Mouse (Mus musculus): ENCODE results near the gene Axdnd1.

The Axdnd1 gene

DNA sequence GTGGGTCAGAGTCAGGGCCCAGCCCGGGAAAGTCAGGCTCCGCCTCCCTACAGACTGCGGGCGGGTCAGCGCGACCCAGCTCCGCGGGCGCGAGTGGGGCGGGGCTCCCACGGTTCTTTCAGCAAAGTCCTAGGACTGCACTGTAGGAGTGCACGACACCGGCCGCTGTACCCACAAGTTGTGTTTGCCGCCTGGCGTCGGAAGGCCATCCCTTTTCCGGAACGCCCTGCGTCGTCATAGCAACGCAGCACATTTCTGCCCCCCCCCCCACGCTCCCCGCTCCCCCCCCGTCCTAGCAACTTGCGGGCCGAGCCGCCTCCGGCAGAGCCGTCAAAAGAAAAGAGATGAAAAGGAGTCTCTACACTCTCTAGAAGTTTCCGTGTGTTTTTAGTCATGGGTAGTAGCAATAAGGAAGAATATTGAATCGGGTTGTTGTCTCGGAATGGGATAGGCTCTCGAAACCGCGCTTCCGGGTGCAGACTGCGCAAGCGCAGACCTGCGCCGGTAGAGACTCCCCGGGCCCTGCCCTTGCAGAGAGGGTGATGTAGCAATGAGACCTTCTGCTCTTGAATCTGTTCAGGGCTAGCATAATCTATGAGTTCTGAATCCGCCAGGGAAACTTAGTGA is at the start of gene Axdnd1:
TSS of gene Axdnd1 (minus strand) at position 489 of the 627 bp plus-strand sequence.
- DNase-seq (ENCODE audit: low spot score), result peak; percentile 81

DNA sequence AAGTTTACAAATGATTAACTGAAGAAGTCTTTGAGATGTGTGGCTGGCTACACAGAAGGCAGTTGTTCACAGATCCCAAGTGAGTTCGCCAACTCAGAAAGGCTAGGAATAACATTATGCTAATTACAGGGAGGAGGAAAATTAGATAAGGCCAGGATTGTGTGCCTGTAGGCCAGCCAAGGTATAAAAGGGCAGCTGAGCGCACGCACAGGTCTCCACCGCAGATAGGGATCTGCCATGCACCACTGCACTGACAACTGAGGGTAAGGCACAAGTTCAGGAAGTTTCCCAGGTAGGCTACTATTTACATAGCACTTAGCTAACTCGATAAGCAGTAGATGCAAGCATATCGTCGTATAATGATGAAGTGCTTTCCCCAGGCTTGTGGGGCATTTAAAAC is 49.6 kb upstream of the Axdnd1 start:
- no peak for DNase-seq (ENCODE audit: low spot score)

DNA sequence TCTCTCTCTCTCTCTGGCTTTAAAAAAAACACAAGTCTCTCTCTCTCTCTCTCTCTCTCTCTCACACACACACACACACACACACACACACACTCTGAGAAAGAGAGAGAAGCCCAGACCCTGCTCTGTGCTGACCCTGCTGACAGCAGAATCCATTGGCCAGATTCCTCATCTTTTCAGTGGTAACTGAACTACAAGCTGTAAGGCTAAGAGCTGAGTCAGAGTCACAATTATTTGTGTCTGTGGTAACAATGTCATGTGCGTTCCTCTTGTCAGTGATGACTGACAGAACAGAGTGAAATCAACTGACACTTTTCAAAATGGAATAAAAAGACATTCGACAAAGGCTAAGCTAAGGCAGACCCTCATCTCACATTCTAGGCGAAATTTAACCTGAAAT is 47.6 kb upstream of the Axdnd1 start:
- no peak for DNase-seq (ENCODE audit: low spot score)

DNA sequence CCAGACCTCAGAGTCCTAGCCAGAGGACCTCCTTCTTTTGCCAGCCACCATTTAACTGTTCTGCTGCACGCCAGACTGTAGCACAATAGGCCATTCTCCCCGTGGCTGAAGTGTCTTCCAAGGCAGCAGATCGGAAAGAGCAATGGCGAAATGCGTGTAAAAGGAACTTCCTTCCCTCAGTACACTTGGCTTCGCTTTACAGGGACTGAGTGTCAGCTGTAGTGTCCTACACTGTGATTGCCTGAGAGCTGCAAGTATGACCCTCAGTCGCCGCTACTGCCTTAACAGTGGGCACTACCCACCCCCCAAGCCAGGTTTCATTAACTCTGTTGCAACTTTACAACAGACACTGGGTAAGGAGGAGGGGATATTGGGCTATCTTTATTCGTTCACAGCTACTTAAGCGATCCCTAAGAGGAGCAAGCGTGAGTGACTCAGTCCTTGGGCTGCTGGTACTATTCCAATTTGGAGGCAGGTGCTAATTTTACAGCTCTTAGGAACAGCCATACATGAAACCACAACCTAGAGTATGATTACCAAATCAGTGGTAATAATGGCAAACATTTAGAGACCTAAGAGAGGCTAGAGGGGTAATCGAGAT is 46.8 kb upstream of the Axdnd1 start:
- no peak for DNase-seq (ENCODE audit: low spot score)

DNA sequence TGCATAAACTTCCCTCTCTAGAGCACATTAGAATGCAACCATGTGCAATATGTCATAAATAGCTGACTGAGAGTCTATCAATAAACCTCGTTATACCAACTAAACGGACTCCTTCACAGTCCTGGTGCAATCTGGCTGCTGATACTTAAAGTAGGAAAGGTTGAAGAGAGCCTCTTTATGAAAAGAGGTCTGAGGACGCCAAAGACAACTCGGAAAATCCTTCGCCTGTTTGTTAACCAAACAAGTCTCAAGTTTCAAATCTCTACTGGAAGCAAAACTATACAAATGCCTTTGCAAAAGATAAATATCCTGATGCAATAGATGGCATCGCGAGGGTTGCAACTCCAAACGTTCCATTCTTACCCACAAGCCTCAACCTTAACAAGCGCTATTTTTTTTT is 44.0 kb upstream of the Axdnd1 start:
- no peak for DNase-seq (ENCODE audit: low spot score)

DNA sequence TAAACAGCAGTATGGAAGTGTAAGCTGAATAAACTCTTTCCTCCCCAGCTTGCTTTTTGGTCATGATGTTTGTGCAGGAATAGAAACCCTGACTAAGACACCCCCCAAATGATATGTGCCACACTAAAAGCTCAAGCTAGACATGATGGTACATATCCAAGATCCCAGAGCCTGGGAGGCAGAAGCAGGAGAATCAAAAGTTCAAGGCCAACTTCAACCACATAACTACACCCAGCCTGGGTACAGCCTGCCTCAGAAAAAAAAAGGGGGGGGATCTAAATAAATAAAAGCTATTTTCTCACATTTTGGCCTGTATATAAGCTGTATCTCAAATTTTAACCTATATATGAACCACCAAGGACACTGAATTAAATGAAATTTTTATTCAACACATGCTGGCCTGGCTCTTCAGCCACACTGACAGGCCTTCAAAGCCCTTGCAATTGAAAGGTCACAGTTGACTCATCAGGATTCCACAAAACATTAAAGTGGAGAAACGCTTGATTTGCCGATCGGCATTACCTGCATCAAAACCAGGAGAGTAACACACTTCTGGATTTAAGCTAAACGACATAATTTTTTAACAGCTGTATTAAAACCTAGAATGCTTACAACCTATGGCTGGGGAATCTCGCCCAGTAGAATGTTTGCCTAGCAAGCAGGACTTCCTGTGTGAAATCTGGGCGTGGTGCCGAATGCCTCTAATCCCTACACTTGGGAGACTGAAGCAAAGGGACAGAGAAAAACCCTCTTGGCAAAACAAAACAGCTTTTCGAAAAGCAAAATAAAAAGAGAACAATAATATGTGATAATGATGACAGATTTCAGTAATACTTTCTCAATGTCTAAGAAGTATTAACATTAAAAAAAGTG is 43.3 kb upstream of the Axdnd1 start:
- no peak for DNase-seq (ENCODE audit: low spot score)

DNA sequence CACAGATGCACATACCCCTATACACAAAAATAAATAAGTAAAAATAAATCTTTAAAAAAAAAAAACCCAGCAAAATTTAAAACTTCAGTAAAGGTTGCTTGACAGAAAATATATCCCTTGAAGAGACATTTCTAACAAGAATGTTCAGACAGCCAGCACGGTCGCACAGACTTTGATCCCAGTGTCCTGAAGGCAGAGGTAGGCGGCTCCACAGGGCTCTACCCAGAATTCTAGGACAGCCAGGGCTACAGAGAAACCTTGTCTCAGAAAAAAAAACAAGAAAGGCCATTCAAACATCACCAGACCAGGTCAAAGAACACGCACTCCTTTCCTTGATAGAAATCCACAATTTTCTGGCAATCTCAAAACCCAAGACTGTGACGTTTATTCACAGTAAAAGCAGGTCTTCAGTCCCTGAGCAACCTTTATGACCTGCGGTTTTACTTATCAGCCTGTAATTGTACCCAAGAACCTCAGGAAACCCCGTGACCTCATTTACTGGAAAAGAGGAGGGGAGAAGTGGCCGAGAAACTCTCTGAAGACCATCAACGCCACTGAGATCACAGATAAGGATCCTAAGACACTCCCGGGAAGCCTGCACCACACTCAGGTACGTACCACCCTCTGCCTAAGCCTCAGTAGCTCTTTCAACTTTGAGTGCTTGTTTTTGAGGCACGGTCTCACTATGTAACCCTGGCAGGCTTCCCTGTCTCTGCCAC is 41.5 kb upstream of the Axdnd1 start:
- no peak for DNase-seq (ENCODE audit: low spot score)

DNA sequence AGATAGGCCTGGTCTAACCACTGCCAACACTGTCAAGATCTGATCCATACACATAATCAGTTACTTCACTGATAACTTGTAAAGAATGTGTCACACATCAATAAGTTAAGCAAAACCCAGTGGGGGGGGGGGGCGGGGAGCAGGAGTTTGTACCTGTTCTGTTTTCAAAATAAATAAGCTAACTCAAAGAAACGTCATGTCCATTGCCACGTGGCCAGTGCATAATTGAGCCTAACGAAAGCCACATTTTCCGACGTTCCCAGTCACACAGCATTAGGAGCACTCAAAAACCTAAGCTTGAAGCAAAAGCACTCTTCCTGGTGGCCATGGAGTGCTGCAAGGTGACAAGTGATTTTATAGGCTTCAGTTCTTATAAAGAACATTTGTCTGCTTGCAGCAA is 40.1 kb upstream of the Axdnd1 start:
- DNase-seq (ENCODE audit: low spot score), result no peak

DNA sequence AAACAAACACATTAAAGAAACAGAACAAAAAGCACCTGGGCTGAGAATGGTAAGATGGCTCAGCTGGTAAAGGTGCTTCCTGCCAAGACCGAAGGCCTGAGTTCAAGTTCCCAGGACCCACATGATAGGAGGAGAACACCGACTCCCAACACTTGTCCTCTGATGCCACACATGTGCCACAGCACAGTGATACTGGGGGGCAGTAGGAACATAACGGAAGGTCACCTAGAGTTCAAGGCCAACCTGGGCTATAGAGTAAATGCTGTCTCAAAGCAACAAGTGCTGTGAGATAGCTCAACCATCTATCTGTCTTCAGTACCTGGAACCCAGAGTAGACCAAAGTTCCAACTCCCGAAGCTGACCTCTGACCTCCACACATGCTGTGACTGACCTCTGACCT is 39.3 kb upstream of the Axdnd1 start:
- no peak for DNase-seq (ENCODE audit: low spot score)

DNA sequence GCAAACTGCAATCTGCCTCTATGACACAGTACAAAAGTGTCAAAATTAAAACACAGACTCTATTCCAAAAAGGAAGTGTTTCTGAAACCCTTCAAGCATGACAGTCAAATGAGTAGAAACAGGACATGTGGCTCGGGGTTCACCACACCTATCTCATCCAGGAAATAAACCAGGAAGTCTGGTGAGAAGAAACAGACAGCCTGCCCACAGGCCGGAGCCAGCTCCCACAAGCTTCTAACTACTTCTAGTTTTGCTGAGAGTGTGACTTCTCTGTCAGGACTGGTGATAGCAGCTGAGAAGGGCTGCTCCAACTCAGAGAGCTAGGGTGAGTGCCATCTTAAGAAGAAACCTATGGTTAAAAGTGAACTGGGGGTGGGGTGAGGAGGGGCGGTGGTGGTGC is 38.7 kb upstream of the Axdnd1 start:
- DNase-seq (ENCODE audit: low spot score), result no peak

DNA sequence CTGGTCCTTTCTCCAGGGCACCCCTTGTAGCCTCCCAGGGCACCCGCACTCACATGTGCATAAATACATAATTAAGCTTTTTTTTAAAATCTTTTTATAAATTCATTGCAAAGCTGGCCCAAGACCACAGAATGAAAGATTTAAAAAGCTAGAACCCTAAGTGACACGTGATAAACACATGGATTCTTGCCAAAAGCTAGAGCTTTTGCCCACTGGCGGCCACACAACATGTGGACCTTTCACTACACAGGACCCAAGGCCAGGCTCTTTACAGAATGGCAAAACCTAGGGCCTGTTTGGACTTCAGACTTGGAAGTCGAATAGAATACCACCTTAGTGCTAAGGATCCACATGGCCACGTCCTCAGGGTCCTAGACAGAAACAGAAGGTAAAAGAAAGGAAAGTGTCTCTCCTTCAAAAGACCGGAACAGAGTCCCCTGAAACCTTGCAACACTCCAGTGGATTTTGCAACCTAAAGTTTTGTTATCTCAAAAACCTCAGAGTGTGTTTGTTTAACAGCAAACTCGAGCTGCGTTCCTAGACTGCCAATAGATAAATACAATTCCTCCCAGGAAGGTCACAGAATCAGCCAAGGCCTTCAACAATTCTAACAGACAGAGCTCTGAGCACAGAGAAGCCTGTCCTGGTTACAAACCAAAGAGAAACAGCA is 37.6 kb upstream of the Axdnd1 start:
- DNase-seq (ENCODE audit: low spot score), result no peak

DNA sequence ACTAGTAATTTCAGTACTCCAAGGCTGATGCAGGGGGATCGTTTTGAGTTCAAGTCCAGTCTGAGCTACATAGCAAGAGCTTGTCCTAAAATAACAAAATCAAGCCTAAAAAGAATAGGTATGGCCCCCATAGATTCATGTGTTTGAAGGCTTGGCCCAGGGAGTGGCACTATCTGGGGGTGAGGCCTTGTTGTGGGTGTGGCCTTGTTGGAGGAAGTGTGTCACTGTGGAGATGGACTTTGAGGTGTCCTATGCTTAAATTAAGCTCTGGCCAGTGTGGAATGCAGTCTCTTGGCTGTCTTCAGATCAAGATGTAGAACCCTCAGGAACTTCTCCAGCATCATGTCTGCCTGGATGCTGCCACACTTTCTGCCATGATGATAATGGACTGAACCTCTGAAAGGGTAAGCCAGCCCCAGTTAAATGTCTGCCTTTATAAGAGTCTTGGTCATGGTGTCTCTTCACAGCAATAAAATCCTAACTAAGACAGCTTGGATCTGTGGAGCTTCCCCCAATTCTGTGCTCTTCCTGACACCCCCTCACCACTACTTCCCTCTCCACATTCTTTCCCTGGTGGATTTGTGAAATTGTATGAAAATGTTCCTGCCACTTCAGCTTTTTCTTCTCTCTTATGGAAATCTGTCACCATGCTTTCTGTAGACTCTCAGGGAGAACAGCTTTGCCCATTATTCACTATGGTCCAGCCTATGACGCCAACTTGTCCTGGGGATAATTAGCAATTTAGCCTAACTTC is 34.2 kb upstream of the Axdnd1 start:
- DNase-seq (ENCODE audit: low spot score), result no peak

DNA sequence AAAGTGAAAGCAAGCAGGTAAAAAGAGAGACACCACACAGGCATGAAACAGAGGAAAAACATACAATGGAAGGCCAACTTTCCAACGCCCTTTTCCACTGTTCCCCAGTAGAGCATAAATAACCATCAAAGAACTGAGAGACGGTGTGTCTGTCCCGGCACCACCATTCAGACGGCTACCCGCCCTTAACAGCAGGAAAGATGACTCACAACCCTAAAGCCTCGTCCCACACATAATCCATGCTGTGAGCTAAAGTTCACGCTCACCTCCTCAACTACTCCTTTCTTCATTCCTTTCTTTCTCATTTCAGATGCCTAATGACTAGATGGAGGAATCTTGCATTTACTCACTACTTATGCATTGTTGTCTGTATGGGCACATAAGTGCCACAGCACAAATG is 33.4 kb upstream of the Axdnd1 start:
- no peak for DNase-seq (ENCODE audit: low spot score)

DNA sequence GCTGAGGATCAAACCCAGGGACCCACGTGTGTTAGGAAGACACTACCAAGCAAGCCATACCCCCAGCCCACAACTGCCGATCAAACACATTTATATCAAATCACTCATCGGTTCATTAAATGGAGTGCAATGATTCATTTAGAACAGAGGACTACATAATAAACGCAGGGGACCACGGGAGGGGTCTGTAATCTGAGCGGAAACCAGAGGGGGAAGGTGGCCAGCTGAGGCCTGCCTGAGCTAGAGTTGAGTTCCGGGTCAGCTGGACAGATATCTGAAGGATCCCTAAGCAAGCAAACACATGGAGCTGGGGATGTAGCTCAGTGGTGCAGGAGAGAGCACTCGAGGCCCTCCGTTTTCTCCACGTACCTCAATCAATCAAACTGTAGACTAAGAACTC is 32.9 kb upstream of the Axdnd1 start:
- no peak for DNase-seq (ENCODE audit: low spot score)

DNA sequence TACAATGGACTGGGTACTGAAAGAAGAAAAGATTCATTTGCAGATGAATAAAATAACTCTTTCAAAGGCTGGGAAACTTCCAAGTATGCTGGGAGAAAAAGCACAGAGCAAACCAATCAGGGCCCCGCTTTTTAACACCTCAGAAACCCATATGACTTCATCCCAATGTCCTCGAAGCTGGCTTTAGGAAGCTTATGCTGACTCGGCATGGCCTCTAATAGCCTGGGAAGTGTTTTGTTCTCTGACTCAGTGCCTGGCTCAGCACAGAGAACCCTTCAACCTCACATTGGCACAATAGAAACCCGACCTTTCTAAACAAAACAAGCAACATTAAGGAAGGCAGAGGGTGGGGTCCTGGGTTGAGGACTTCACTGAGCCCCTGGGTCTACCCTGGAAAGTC is 29.5 kb upstream of the Axdnd1 start:
- DNase-seq (ENCODE audit: low spot score), result no peak

DNA sequence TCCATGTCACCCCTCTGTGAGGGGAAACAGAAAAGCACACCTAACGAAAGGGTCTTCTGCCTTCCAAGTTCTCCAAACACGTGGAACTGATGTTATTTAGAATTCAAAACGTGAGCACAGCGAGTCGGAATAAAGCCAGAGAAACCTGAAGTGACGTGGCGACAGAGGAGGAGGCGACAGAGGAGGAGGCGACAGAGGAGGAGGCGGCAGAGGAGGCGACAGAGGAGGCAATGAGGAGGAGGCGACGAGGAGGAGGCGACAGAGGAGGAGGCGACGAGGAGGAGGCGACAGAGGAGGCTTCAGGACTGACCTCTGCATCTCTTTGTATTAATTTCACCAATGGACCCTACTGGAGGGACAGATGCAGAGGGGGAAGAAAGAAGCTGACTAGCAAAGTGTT is 28.7 kb upstream of the Axdnd1 start:
- no peak for DNase-seq (ENCODE audit: low spot score)

DNA sequence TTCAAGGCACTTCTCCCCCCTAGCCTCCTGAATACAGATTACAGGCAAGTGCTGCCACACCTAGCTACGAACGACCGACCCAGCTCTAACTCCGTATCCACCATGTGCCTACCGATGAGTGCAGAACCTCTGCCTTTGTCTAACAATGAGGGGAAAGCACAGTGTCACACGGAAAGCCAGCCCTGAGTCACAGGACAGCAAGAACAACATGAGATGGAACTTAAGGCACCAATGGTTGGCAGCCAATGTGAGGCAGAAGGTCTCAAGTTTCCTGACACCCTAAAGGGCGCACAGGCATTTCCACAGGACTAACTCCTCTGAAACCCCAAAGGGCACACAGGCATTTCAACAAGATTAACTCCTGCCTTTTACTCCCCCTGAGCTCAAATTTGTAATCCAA is 28.1 kb upstream of the Axdnd1 start:
- DNase-seq (ENCODE audit: low spot score), result no peak

DNA sequence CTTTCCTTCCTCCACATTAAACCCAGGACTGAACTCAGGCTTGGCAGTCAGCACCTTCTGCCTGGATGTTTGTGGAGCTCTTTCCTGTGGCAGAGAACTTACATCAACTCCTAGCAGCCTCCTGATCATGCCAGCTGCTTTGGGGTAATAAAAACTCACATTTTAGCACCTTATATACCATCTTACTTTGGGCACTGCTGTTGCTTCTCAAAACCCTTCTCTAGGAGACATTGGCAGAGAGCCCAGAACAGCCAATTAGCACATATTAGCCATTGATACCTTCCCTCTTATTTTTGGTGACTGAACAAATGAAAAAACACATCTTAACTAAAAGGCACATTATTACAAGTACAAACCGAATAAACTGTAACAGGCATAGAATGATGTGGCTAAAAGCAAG is 24.1 kb upstream of the Axdnd1 start:
- no peak for DNase-seq (ENCODE audit: low spot score)

DNA sequence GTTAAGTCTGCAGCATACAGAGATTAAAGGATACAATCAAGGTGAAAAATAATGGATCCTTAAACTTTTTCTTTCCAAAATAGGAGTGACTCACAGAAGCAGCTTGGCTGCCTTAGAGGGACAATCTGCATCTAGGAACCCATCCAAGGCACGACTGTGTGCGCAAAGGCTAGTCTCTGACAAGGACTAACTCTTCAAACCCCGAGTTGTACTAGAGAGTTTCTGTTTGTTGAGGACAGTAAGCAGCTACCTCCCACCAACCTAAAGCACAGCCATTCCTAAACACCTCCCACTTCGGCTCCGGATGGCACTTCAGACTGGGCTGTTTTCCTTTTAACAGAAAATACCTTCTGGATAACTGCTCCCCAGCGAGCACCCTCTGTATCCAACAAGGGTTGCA is 21.8 kb upstream of the Axdnd1 start:
- no peak for DNase-seq (ENCODE audit: low spot score)

DNA sequence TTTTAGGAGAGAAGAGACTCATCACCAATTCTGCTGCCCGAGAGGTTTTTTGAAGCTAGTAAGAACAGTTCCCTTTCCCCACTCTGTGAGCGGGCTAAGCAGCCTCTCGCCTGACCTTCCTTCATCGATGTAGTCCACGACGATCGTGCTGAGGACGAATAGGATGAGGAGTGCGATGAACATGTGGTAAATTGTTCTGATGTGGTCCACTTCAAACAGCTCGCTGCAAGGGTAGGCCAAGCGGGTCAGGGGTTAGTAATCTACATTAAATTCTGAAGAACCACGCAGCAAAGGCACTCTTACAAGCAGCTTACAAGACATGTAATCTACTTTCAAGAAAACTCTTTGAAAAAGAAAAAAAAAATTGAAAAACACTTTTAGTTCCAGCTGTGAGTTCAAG is 21.3 kb upstream of the Axdnd1 start:
- DNase-seq (ENCODE audit: low spot score), result no peak

DNA sequence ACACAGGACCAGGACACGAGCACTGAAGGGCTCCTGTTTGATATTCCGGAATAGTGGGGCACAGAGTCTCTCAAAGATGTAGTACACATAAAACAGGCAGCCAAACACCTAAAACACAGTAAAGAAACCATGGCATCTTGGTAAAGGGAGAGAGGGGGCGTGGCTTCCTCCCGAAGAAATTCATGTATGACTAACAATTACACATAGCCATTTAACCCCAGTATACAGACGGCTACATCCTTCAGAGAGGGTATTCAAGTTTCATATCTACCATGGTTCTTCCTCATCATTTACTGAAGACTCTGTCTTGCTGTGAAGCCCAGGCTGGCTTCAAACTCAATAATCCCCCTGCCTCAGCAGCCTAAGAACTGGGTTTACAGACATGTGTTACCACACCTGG is 16.8 kb upstream of the Axdnd1 start:
- no peak for DNase-seq (ENCODE audit: low spot score)

Measured in left cerebral cortex, adult 11 months (tissue).